Mouse (Mus musculus) embryonic facial prominence, embryonic 13.5 days (tissue): Measurements from ENCODE around the gene Taz. TPM values are rescaled to one million over a fixed set of nuclear protein-coding genes. Genes with fewer than 3 reads are reported as not detected.

Source experiments
- ATAC-seq: fragments of 200-750 bp; cut with Nextera tagmentation; 2 replicates; pipeline ENCODE4 v1.8.0; 2017; ENCODE audit warnings: low read depth; ENCODE audit not compliant: insufficient number of reproducible peaks, insufficient read depth, low FRiP score, low TSS enrichment
- H3K27ac ChIP-seq: fragments of 300-500 bp; sonication (generic); 2 replicates; pipeline ENCODE4 v1.5.1; 2015; ENCODE audit warnings: moderate library complexity, mild to moderate bottlenecking, inconsistent platforms
- H3K27me3 ChIP-seq: fragments of 300-500 bp; sonication (generic); 2 replicates; pipeline ENCODE4 v1.6.1; 2015; ENCODE audit warnings: mild to moderate bottlenecking, inconsistent platforms
- H3K36me3 ChIP-seq: fragments of 300-500 bp; sonication (generic); 2 replicates; pipeline ENCODE4 v1.6.1; 2015; ENCODE audit warnings: mild to moderate bottlenecking, inconsistent platforms
- H3K4me1 ChIP-seq: fragments of 300-500 bp; sonication (generic); 2 replicates; pipeline ENCODE4 v1.6.1; 2015; ENCODE audit warnings: inconsistent platforms
- H3K4me2 ChIP-seq: fragments of 300-500 bp; sonication (generic); 2 replicates; pipeline ENCODE4 v1.6.1; 2015; ENCODE audit warnings: moderate library complexity, mild to moderate bottlenecking, inconsistent platforms
- H3K4me3 ChIP-seq: fragments of 300-500 bp; sonication (generic); 2 replicates; pipeline ENCODE4 v1.5.1; 2015; ENCODE audit warnings: mild to moderate bottlenecking, inconsistent platforms
- H3K9ac ChIP-seq: fragments of 300-500 bp; sonication (generic); 2 replicates; pipeline ENCODE4 v1.6.1; 2015; ENCODE audit warnings: mild to moderate bottlenecking, inconsistent platforms
- H3K9me3 ChIP-seq: fragments of 300-500 bp; sonication (generic); 2 replicates; pipeline ENCODE4 v1.6.1; 2016; ENCODE audit warnings: inconsistent platforms
- WGBS: fragments of 180-500 bp; shearing (Covaris S2); methylation state at CpG from one replicate; pipeline ENCODE4 v1.1.7; 2015; ENCODE audit warnings: mixed read lengths; 5-methylcytosine and 5-hydroxymethylcytosine counted together
- microRNA-seq: library from miRNA; unstranded; fragments of <30 nt; microRNA quantifications from one replicate; pipeline ENCODE4, GENCODE M21; 2016
- polyA plus RNA-seq: library from polyadenylated mRNA; unstranded; fragments of >200 nt; fragmentation: Nextera tagmentation; extraction: Ambion mirVana; gene quantifications from 2 replicates; pipeline ENCODE4 v1.2.1, GENCODE M21; 2015

The Taz gene
- polyA plus RNA-seq, 1 experiment from 2014 or later, result 92.8 TPM

- 42% methylated on average over 2 of the region's 2 CpGs for WGBS
- Histone ChIP-seq H3K9ac (peak overlapping the region; percentile 72), H3K4me3 (peak overlapping the region; percentile 52), H3K36me3 (peaks cover 9% of the 10 kb centered on the region; the same call in 1 of the 2 replicates), H3K4me2 (peak overlapping the region; percentile 69), H3K4me1 (peaks cover 19% of the 10 kb centered on the region), H3K27ac (no peak overlapping the region), H3K27me3 (no peaks in the 10 kb centered on the region), H3K9me3 (no peaks in the 10 kb centered on the region)
- no peak for ATAC-seq
Observed at GRCm38 (mm10) chrX:74330166-74330930, 48.6 kb downstream of the Taz start.

Small RNA genes lying within 50 kb of the gene (microRNA-seq; reads per million reads assigned to microRNA genes)
- gene Mir7091 (not detected), gene Mir7092 (not detected)

Other genes starting within 250 kb of the Taz start
- not detected in 2 replicates for gene Opn1mw, start 154.4 kb upstream of the Taz start, polyA plus RNA-seq
- gene Mecp2, start 146.5 kb upstream of the Taz start, polyA plus RNA-seq, result 12.1 and 12.6 TPM in 2 replicates
- not detected in 2 replicates for gene Tex28, start 114.1 kb upstream of the Taz start, polyA plus RNA-seq
- gene Tktl1, start 104.7 kb upstream of the Taz start, polyA plus RNA-seq, result 0.14 TPM in 1 of 2 replicates, not detected in the other
- gene Flna, start 32.1 kb upstream of the Taz start, polyA plus RNA-seq, result 289 and 307 TPM in 2 replicates
- gene Emd, start 27.2 kb upstream of the Taz start, polyA plus RNA-seq, result 28.9 and 31.6 TPM in 2 replicates
- 776 and 892 TPM in 2 replicates for gene Rpl10, start 11.1 kb upstream of the Taz start, polyA plus RNA-seq
- gene Dnase1l1, start 425 bp downstream of the Taz start, polyA plus RNA-seq, result 11.3 and 14.9 TPM in 2 replicates
- gene Atp6ap1, start 15.2 kb downstream of the Taz start, polyA plus RNA-seq, result 124 and 133 TPM in 2 replicates
- 254 and 268 TPM in 2 replicates for gene Gdi1, start 23.1 kb downstream of the Taz start, polyA plus RNA-seq
- 61.2 and 69.3 TPM in 2 replicates for gene Fam50a, start 31.1 kb downstream of the Taz start, polyA plus RNA-seq
- 21.4 and 25.1 TPM in 2 replicates for gene Plxna3, start 47.2 kb downstream of the Taz start, polyA plus RNA-seq
- 113 and 129 TPM in 2 replicates for gene Lage3, start 71.7 kb downstream of the Taz start, polyA plus RNA-seq
- 67.2 and 71.1 TPM in 2 replicates for gene Ubl4a, start 91.3 kb downstream of the Taz start, polyA plus RNA-seq
- gene Slc10a3, start 91.4 kb downstream of the Taz start, polyA plus RNA-seq, result 19.5 and 20.2 TPM in 2 replicates
- gene Fam3a, start 111.4 kb downstream of the Taz start, polyA plus RNA-seq, result 38.1 and 45.5 TPM in 2 replicates
- 17.9 and 18.8 TPM in 2 replicates for gene Ikbkg, start 111.4 kb downstream of the Taz start, polyA plus RNA-seq
- 49.1 and 54.5 TPM in 2 replicates for gene G6pdx, start 147.3 kb downstream of the Taz start, polyA plus RNA-seq
- gene Gm6880, start 199.5 kb downstream of the Taz start, polyA plus RNA-seq, result not detected in 2 replicates